Mouse (Mus musculus) MEL (cell line): ENCODE results near the gene Fam169b.

ENCODE experiments used
- CTCF ChIP-seq, 3 experiments: IDR thresholded peaks in 2 of 3; conservative IDR thresholded peaks in 1 of 3; 2 replicates each; pipeline ENCODE4 v1.5.1; 2011 to 2012; ENCODE audit warnings: low read length in 3 of 3, low read depth in 2 of 3, mild to moderate bottlenecking in 2 of 3, improper control_type of control experiment in 1 of 3, inconsistent platforms in 1 of 3, mixed read lengths in 1 of 3, moderate library complexity in 1 of 3; ENCODE audit not compliant: control insufficient read depth in 1 of 3, insufficient read depth in 1 of 3, poor library complexity in 1 of 3, severe bottlenecking in 1 of 3
- MYB ChIP-seq: IDR thresholded peaks from 2 replicates; pipeline ENCODE4 v1.6.1; 2011; ENCODE audit warnings: mild to moderate bottlenecking, low read depth, low read length, improper control_type of control experiment
- POLR2AphosphoS5 ChIP-seq: IDR thresholded peaks from 2 replicates; pipeline ENCODE4 v1.6.1; 2012; ENCODE audit warnings: low read depth, borderline replicate concordance, mild to moderate bottlenecking, inconsistent platforms, low read length, moderate library complexity, mixed read lengths

DNA sequence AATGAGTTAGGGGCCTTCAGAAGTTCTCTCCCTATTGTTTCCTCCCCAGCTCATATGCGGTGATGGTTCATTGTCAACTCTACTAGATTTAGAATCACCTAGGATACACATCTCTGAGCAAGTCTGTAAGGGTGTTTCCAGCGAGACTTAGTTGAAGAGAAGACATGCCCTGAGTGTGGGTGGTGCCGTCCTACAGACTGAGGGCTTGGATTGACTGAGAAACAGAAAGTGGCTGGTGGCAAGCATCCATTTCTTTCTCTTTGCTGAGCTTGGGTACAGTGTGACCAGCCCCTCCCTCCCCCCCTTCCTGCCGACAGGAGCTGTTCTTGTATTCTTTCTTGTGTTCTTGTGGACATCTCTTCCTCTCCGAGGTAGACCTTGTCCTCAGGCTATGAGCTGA, 7.7 kb downstream of the Fam169b start:
- no peak for TF ChIP-seq POLR2AphosphoS5
- no peak for TF ChIP-seq MYB
- TF ChIP-seq CTCF (IDR thresholded peaks at IDR 0.05 in 2 of 3, conservative IDR thresholded peaks at IDR 0.05 in 1 of 3; ENCODE audit: control insufficient read depth in 1 of 3, insufficient read depth in 1 of 3, low read depth in 2 of 3, low read length in 3 of 3, poor library complexity in 1 of 3, severe bottlenecking in 1 of 3): no peak
